Mouse (Mus musculus): ENCODE data around the gene Inafm2. TPM values are rescaled to one million over a fixed set of nuclear protein-coding genes. Genes with fewer than 3 reads are reported as not detected.

Inafm2 gene
- 17.2 and 23.9 TPM in 2 replicates for polyA plus RNA-seq (2012; rRNA removed)

GRCm38 (mm10) chr2:118745232-118745884 lies at the start of gene Inafm2:
Inafm2 (plus strand) TSS chr2:118745758.

GRCm38 (mm10) chr2:118703913-118704730 lies 41.4 kb upstream of the Inafm2 start, which contains the start of gene Ankrd63:
Ankrd63 (minus strand) TSS chr2:118703963.

GRCm38 (mm10) chr2:118728337-118728736 lies 17.2 kb upstream of the Inafm2 start, which contains the start of gene Plcb2:
Plcb2 (minus strand) TSS chr2:118728438.

GRCm38 (mm10) chr2:118761906-118762783 lies 16.6 kb downstream of the Inafm2 start, which contains the start of gene Ccdc9b:
Ccdc9b (minus strand) TSS chr2:118762661.

GRCm38 (mm10) chr2:118772158-118772874 lies 26.8 kb downstream of the Inafm2 start, which contains the start of gene Phgr1:
Phgr1 (plus strand) TSS chr2:118772769.

GRCm38 (mm10) chr2:118779504-118780480 lies 34.2 kb downstream of the Inafm2 start, which contains the start of gene Disp2:
Disp2 (plus strand) TSS chr2:118779719.

Other genes with a start within 250 kb of the Inafm2 start
- gene Bmf, start 196.1 kb upstream of the Inafm2 start, polyA plus RNA-seq (2012; rRNA removed): 32.2 and 42.6 TPM in 2 replicates
- gene Bub1b, start 147.5 kb upstream of the Inafm2 start, polyA plus RNA-seq (2012; rRNA removed): 8.1 and 11.8 TPM in 2 replicates
- gene Pak6, start 82.5 kb upstream of the Inafm2 start, polyA plus RNA-seq (2012; rRNA removed): 19.6 and 23.0 TPM in 2 replicates
- 10.0 and 10.1 TPM in 2 replicates for gene Ankrd63, start 41.8 kb upstream of the Inafm2 start, polyA plus RNA-seq (2012; rRNA removed)
- 4.2 and 8.4 TPM in 2 replicates for gene Plcb2, start 17.3 kb upstream of the Inafm2 start, polyA plus RNA-seq (2012; rRNA removed)
- 7.4 and 7.8 TPM in 2 replicates for gene Ccdc9b, start 16.9 kb downstream of the Inafm2 start, polyA plus RNA-seq (2012; rRNA removed)
- 0.70 and 1.0 TPM in 2 replicates for gene Phgr1, start 27.0 kb downstream of the Inafm2 start, polyA plus RNA-seq (2012; rRNA removed)
- 0.61 TPM in 2 replicates for gene Disp2, start 34.0 kb downstream of the Inafm2 start, polyA plus RNA-seq (2012; rRNA removed)
- 3.9 and 6.0 TPM in 2 replicates for gene Knstrn, start 68.2 kb downstream of the Inafm2 start, polyA plus RNA-seq (2012; rRNA removed)
- gene Ivd, start 116.2 kb downstream of the Inafm2 start, polyA plus RNA-seq (2012; rRNA removed): 84.6 and 103 TPM in 2 replicates
- 31.7 and 39.7 TPM in 2 replicates for gene Bahd1, start 154.6 kb downstream of the Inafm2 start, polyA plus RNA-seq (2012; rRNA removed)
- 31.2 and 33.1 TPM in 2 replicates for gene Chst14, start 180.7 kb downstream of the Inafm2 start, polyA plus RNA-seq (2012; rRNA removed)